Mouse (Mus musculus): ENCODE results near the gene Hapln2.

GRCm38 (mm10) chr3:88074351-88074750 lies 47.0 kb upstream of the Hapln2 start:
- TF ChIP-seq POLR2A (IDR thresholded peaks at IDR 0.05; ENCODE audit: control insufficient read depth, extremely low read depth, insufficient read depth, low read length, poor library complexity): no peak
- TF ChIP-seq CTCF (IDR thresholded peaks at IDR 0.05; ENCODE audit: borderline replicate concordance, control insufficient read depth, extremely low read depth, insufficient read depth, low read length, poor library complexity): no peak

All from thymus, adult 2 months (tissue).